Mouse (Mus musculus) ES-E14 (cell line): ENCODE measurements around the gene Ebf3.

ENCODE experiments used
- CHD2 ChIP-seq: IDR thresholded peaks from 2 replicates; pipeline ENCODE4 v1.6.1; 2014; ENCODE audit warnings: mild to moderate bottlenecking, low read depth, low read length, inconsistent platforms
- HCFC1 ChIP-seq: IDR thresholded peaks from 2 replicates; pipeline ENCODE4 v1.6.1; 2012; ENCODE audit warnings: low read length, inconsistent platforms, borderline replicate concordance; ENCODE audit not compliant: insufficient read depth
- ZC3H11A ChIP-seq: IDR thresholded peaks from 2 replicates; pipeline ENCODE4 v1.6.1; 2012; ENCODE audit warnings: low read depth, mild to moderate bottlenecking, inconsistent platforms, low read length, borderline replicate concordance
- ZNF384 ChIP-seq: IDR thresholded peaks from 2 replicates; pipeline ENCODE4 v1.6.1; 2012; ENCODE audit warnings: low read depth, low read length, inconsistent platforms

- TF ChIP-seq HCFC1 (no peak), CHD2 (no peak), ZNF384 (no peak), ZC3H11A (no peak)
Observed at GRCm38 (mm10) chr7:137312933-137313182, 1.4 kb downstream of the Ebf3 start.
